Mouse (Mus musculus) embryo, embryonic 10.5 days (tissue): ENCODE measurements at regions not wholly inside any gene's neighbourhood (a gene's known extent, or its start where the extent isn't known, plus 50 kb on each side); places are given as distances from the start of the nearest gene placed in this dataset.
A peak's percentile ranks its signal among the peaks of the same experiment; 100 is the strongest.
"Not testable (repeated sequence)": the region's sequence is repeated elsewhere in the genome, so short reads cannot be mapped to it uniquely, and the experiment has no call there.

ENCODE experiments used
- DNase-seq: peaks from one replicate; pipeline ENCODE4 v3.0.0-alpha.2; 2015; ENCODE audit warnings: low spot score

DNA sequence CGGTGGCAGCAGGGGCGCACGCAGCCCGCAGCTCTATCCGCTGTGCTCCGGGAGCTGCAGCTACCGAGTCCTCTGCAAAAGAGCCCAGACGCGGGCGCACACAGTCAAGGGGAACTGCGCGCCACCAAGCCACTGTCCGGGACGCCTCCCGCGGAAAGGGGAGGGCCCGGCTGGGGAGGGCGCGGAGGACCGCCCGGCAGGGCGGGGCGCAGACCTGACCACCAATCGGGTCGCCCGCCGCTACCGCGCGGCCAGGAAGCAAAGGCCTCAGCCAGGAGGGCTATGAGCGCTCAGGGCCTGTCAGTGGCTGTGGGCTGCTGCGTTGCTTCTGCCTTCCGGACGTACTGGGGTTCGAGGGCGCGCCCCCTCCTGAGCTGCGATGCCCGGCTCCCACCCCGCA, 1034.5 kb downstream of the Gm10330 start:
- DNase-seq, result peak; percentile 29

DNA sequence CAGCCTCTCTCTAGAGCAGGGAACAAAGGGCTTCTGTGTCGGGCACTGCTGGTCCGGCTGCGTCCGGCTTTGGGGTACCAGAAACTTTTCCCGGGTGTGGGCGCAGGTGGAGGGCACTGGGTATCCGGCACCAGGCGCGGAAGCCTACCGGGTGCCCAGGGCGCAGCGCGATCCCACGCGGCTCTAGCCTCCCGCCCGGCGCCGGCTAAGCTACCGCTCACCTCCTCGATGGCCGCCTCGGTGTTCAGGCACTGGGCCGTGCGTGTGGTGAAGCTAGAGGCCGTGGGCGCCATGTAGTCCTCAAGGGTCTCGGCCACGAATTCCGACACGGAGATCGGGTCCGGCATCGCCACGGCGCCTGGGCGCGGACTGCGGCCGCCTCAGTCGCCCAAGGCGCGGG, 1035.0 kb downstream of the Gm10330 start:
- DNase-seq, result not testable (repeated sequence)
